Mouse (Mus musculus) retina, adult 2 months (tissue): ENCODE measurements around the gene Pxylp1.

Experiments used
- DNase-seq: peaks from one replicate; pipeline ENCODE4 v3.0.0-alpha.2; 2012; ENCODE audit warnings: low read depth, low spot score

Gene Pxylp1

DNA sequence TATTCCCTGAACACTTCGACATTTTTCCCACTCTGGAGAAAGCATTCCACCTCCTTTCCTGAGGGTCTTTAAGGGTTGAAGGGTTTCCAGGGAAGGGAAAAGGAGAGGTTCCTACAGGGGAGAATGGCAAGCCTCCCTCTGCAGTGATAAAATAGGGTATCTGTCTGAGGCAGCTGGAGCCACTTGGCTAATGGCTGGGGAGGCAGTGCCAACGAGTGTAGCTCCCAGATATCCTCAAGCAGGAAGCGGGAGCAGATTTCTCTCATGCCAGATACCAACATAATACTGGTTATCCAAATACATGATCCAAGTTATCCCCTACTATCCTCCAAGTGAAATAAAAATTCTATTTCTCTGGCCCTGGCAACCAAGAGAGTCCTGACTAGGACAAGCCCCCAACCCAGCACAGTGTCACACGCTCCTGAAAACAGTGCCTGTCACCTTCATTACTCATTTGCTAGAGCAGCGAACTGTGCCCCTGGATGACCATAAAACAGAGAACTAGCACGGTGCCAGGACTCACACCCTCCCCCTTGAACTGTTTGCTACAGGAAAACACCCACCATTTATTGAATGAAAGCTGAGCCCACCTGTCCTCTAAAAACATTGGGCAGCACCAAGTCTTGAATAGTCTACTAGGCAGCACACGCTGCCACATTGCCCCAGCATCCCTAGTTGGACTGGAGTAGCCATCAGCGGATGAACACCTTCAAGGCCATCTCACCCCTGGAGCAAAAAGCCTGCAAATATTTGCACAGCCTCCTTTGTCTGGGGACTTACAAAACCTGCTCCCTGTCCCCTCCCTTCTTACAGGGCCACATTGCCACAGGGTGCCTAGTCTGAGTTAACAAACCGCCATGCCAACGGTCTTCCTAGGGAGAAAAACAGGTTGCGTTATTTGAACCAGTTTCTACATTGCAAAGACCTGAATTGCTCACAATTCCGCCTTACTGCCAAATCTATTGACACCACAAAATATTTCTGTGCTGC, 833 bp downstream of the Pxylp1 start:
- DNase-seq = no peak

DNA sequence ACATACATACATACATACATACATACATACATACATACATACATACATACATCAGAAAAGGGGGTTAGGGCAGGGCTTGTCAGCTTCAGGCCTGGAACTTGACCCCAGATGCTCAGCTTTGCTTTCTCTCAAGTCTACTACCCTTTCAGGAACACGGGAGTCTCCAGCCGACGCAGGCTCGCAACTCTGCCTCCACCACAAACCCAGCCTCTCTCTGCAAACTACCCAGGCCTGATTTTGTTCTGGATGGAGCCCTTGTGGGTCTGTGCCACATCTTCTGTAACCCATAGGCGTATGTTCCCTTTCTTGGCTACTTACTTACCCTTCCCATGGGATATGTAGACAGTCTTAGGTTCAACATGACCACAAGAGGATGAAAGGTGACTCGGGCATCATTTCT, 1.7 kb downstream of the Pxylp1 start:
- DNase-seq = no peak

GRCm38 (mm10) chr9:96890266-96890665, 2.2 kb downstream of the Pxylp1 start:
- no peak for DNase-seq

- peak; percentile 33 for DNase-seq
Observed at GRCm38 (mm10) chr9:96889345-96890021, 3.0 kb downstream of the Pxylp1 start.

DNA sequence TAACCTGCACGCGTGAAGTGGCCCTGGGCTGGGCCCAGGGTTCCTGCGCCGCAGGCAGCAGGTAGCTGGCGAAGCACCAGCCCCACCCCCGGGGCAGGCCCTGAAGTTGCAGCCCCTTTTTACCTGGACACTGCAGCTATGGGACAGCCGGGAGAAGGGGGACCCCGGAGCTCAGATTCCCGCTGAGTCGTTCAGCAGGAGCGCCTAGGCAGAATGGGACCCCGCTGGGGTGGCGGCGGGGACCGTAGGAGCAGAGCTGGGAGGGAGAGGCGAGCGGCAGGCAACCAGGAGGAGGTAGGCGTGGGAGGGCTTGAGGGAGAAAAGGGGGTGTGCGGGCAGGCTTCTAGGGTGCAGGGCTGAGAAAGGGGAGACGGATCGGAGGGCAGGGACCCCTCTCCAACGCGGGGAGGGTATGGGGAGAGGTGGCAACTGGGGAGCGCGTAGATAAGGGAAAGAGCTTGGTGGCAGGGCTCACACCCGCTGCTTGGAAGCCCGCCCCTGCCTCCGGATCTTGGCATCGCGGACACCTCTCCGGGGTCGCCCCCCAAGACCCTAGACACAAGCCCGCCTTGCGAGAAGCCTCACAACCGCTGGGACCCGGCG, 3.6 kb downstream of the Pxylp1 start:
- no peak for DNase-seq

- DNase-seq = no peak
Observed at GRCm38 (mm10) chr9:96887954-96888353, 4.5 kb downstream of the Pxylp1 start.

DNA sequence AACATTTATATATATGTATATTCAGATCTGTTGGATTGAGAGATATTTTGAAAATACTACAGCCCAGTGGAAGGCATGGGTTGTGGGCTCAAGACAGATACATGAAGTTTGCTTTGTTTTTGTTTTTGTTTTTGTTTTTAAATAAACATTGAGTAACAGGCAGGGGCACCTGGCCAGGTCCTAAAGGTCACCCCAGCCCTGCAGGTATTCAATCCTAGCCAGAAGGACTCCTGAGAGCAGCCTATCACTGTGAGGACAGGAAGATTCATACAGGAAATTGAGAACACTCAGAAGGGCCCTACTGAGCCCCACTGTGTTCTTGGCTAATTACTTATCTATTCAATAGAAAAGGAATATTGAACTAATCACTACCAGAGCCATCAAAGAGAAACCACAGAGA, 5.0 kb downstream of the Pxylp1 start:
- DNase-seq = no peak

DNA sequence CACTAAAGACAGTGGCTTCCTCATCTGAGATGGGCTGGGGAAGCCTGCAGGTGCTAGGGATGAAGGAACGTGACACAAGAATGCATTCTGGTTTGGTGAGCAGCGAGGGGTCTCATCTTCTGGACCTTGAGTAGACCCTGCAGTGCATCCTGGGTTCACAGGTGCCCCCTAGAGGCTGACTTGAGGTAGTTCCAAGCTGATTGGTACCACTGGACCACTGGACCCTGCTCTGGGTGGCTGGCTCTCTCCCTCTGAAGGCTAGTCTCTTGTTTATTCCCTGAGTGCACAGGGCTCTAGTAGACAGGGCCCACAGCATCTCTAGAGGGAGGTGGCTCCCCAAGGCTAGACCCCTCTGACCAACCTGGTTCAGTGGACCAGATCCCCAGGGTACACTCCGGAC, 6.7 kb downstream of the Pxylp1 start:
- DNase-seq = no peak

DNA sequence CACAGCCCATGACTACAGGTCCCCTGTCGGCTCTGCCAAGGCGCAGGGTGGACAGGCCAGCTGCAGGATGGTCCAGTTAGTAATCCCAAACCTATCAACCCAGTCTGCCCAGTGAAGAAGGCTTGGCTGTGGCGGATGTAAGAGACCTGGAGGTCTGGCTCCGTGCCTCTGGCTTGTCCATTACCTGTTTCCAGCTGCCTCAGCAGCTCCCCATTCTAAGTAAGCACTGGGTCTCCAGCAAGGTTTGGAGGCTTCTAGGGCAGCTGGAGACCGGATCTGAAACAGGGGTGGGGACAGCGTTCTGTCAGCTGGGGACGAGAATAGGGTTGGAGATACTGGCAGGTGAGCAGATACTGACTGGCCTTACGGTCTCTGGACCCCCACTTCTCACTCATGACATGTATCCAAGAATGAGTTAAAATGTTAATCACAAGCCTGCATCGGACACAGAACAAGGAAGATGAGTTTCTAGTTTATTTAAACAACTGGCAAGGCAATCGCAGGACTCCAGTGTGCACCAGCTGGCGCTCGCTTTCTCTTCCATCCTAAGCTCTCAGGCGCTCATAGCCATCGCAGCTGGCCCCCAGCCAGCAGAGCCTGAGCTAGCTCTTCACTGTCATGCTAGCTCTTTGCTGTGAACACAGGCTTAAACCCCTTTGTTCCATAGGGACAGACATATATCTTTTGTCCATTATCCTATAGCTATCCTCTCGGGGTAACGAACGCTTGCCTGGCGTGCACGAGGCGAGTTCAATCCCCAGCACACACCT, 9.8 kb downstream of the Pxylp1 start:
- DNase-seq = no peak

GRCm38 (mm10) chr9:96881901-96882300, 10.6 kb downstream of the Pxylp1 start:
- DNase-seq = no peak

DNA sequence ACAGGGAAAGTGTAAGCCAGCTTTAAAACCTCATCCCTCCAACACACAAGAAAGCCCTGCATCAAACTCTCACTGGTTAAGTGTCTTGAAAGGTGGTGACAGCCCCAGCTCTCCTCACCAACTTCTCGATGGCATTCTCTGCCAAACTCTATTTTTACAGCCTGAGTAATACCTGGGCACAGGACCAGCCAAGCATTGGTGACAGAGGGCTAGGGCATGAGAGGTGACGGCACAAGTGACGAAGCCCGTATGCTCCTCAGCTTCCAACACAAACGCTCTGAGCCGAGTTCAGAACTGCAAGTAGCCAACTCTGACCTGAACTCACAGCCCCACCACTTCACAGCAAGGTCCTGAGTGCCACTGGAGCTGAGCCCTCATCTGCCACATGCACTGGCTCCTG, 13.4 kb downstream of the Pxylp1 start:
- DNase-seq = no peak

GRCm38 (mm10) chr9:96878464-96878863, 14.0 kb downstream of the Pxylp1 start:
- no peak for DNase-seq

- DNase-seq = no peak
Observed at GRCm38 (mm10) chr9:96875704-96876103, 16.8 kb downstream of the Pxylp1 start.

GRCm38 (mm10) chr9:96873082-96873481, 19.4 kb downstream of the Pxylp1 start:
- DNase-seq = no peak

DNA sequence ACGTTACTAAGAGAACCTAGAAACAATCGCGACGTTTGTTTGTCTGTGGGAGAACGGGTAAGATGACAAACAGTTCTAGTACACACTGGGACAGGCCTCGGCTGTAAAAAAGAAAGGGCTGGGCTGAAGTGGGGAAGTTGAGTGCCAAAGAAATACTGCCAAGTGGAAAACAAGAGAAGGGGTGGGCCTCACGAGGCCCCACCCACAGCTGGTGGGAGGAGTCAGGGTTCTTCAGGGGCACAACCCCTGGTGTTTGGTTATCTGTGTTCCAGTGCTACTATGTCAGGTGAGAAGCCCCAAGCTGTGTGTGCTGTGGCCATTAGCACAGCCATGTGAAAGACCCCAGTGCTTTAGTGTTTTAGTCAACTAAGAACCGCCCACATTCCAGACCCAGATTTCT, 22.4 kb downstream of the Pxylp1 start:
- DNase-seq = no peak

DNA sequence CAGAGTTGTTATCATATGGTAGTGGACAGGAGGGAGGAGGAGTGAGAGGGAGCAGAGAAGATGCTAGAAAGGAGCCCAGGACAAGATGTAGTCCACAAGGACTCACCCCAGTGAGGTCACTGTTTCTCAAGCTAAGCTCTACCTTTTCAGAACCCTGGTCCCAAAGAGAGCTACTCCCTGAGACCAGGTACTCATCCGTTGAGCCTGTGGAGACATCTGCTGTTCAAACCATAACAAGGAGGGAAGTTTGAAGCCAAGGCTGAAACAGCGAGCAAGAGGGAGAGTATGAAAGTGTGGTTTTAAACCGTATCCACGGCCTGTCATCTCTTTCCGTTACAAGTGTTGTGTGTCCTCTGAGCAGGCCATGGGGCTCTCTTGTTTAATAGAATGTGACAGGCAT, 22.9 kb downstream of the Pxylp1 start:
- no peak for DNase-seq

GRCm38 (mm10) chr9:96868546-96868945, 23.9 kb downstream of the Pxylp1 start:
- no peak for DNase-seq

- DNase-seq = no peak
Observed at GRCm38 (mm10) chr9:96867165-96867564, 25.3 kb downstream of the Pxylp1 start.

DNA sequence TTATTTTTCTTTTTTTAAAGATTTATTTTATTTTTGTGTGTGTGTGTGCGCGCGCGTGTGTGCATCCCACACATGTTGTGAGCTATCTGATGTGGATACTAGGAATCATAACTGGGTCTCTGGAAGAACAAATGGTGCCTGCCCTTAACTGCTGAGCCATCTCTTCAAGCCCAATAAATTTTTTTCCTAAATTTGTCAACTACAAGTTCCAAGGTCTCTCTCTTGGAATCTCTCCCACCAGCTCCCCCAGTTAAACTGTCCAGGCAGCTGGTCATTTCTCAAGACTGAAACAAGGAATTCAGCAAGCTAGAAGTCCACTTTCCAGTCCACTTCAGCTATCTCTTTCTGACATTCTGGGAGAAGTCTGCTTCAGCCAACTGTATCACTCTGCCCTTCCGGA, 26.3 kb downstream of the Pxylp1 start:
- no peak for DNase-seq

DNA sequence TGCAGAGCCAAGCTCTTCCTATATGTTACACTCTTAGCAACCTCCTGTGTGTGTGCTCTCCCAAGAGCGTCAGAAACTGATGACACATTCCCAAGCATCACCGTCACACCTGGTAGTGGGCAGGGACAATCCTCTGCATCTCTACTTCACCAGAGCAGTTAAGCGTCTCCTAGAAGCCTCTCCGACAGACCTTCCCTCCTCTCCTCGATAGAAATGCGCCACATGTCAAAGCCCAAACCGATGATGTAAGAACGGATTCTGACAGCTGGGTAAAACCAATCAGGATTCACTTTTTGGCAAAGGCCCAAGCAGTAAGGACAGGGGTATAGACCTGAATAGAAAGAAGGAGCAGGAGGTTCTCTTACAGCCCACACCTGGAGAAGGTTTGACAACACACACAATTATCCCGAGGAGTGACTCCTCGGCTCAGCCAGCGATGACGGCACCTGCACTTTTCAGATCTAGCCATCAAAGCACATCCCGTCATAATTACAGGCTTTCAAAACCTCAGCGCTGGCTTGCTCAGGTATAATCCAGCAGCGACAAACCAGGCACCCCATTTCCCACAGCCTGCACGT, 26.9 kb downstream of the Pxylp1 start:
- DNase-seq = no peak

GRCm38 (mm10) chr9:96863539-96863938, 28.9 kb downstream of the Pxylp1 start:
- DNase-seq = no peak
